Mouse (Mus musculus) liver, adult 2 months (tissue): ENCODE results near the gene Spats1. TPM values are rescaled to one million over a fixed set of nuclear protein-coding genes. Genes with fewer than 3 reads are reported as not detected.

Experiments used
- DNase-seq: peaks from one replicate; pipeline ENCODE4 v3.0.0-alpha.2; 2011; ENCODE audit warnings: low read depth, low spot score; ENCODE audit errors: extremely low read depth
- H3K27ac ChIP-seq: fragments of 200-500 bp; replicated peaks from 2 replicates; pipeline ENCODE4 v1.5.1; 2012; ENCODE audit warnings: low read depth, mild to moderate bottlenecking, control low read depth, inconsistent platforms, low read length; ENCODE audit not compliant: insufficient read depth
- H3K27me3 ChIP-seq: fragments of 200-500 bp; 2 replicates; pipeline ENCODE4 v1.6.1; 2012; ENCODE audit warnings: mild to moderate bottlenecking, moderate library complexity, low read length, inconsistent platforms; ENCODE audit not compliant: control insufficient read depth, insufficient read depth
- H3K36me3 ChIP-seq: fragments of 200-500 bp; 2 replicates; pipeline ENCODE4 v1.6.1; 2012; ENCODE audit warnings: low read length, inconsistent platforms; ENCODE audit not compliant: control insufficient read depth, insufficient read depth
- H3K4me1 ChIP-seq: fragments of 200-500 bp; 2 replicates; pipeline ENCODE4 v1.6.1; 2011; ENCODE audit warnings: low read length; ENCODE audit not compliant: control insufficient read depth, insufficient read depth
- H3K4me3 ChIP-seq: fragments of 200-500 bp; 2 replicates; pipeline ENCODE4 v1.5.1; 2011; ENCODE audit warnings: low read depth, mild to moderate bottlenecking, control low read depth, low read length, moderate library complexity; ENCODE audit not compliant: insufficient read depth
- H3K79me2 ChIP-seq: fragments of 200-500 bp; 2 replicates; pipeline ENCODE4 v1.6.1; 2012; ENCODE audit warnings: inconsistent platforms, mild to moderate bottlenecking, low read length, moderate library complexity; ENCODE audit not compliant: control insufficient read depth, insufficient read depth
- H3K9ac ChIP-seq: fragments of 200-500 bp; 2 replicates; pipeline ENCODE4 v1.6.1; 2012; ENCODE audit warnings: low read depth, mild to moderate bottlenecking, control low read depth, inconsistent platforms, low read length
- CTCF ChIP-seq: fragments of 200-500 bp; IDR thresholded peaks from 2 replicates; pipeline ENCODE4 v1.5.1; 2011; ENCODE audit warnings: low read depth, low read length, control low read depth
- POLR2A ChIP-seq: fragments of 200-500 bp; IDR thresholded peaks from 2 replicates; pipeline ENCODE4 v1.6.1; 2011; ENCODE audit warnings: low read length, control low read depth; ENCODE audit not compliant: insufficient read depth; ENCODE audit errors: extremely low read depth
- WGBS: fragments of 180-500 bp; shearing (Covaris S2); methylation state at CpG from one replicate; pipeline ENCODE4 v1.1.7; 2018; 5-methylcytosine and 5-hydroxymethylcytosine counted together
- polyA plus RNA-seq: library from polyadenylated mRNA; depleted of rRNA; stranded (reverse); fragments of >200 nt; gene quantifications from 2 replicates; pipeline ENCODE4 v1.2.3, GENCODE M21; 2012; rRNA removed
- total RNA-seq: library from RNA; depleted of rRNA; stranded (reverse); fragments of >200 nt; gene quantifications from 2 replicates; pipeline ENCODE4 v1.2.3, GENCODE M21; 2014; rRNA removed

Gene Spats1
- total and polyA plus RNA-seq, 2 experiments = not detected

DNA sequence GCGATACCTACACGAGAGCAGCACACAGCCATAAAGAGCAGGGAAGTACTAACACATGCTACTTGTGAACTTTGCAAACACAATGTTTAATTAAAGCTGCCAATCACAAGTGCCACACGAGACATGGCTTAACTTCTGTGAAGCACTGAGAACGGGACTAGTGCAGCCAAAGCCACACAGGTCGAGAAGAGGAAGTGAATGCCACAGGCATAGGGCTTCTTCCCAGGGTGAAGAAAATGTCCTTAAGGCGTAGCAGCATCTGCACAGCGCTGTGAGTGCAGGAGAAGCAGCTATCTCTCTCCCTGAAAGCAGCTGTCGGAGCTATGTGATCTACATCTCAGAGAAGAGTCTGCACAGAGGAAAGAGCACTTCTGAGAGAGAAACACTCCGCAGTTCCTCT, 80.6 kb downstream of the Spats1 start:
- no peak overlapping the region for H3K4me3 ChIP-seq
- no peak overlapping the region for H3K9ac ChIP-seq
- no peaks in the 10 kb centered on the region for H3K4me1 ChIP-seq
- no peaks in the 10 kb centered on the region for H3K27me3 ChIP-seq
- H3K36me3 ChIP-seq = peaks cover 38% of the 10 kb centered on the region
- H3K79me2 ChIP-seq = no peaks in the 10 kb centered on the region; the same call in 1 of the 2 replicates
- no peak overlapping the region for H3K27ac ChIP-seq
- DNase-seq = no peak
- no peak for TF ChIP-seq CTCF
- TF ChIP-seq POLR2A = no peak
- 80% methylated on average over 9 of the region's 9 CpGs for WGBS

DNA sequence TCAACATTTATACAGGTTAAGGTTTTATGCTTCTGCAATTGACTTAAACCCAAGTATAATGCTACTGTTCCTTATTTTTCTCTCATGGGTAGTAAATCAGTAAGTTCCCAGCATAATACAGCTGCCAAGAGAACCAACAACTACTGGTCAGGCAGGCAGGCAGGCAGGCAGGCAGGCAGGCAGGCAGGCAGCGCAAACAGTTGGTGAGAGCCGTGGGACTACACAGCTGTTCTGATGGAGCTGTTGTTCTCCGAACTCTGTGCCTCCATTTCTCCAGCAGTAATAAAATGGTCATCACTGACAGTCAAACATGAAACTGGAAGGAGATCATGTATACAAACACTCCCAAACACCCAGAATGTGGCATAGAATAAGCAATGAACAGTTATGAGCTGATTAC, 81.5 kb downstream of the Spats1 start:
- H3K79me2 ChIP-seq = no peaks in the 10 kb centered on the region; the same call in 1 of the 2 replicates
- H3K27me3 ChIP-seq = no peaks in the 10 kb centered on the region
- TF ChIP-seq POLR2A (no peak), CTCF (no peak)
- H3K4me3 ChIP-seq = no peak overlapping the region
- WGBS = 92% methylated on average over 3 of the region's 3 CpGs
- no peak for DNase-seq
- peaks cover 33% of the 10 kb centered on the region for H3K36me3 ChIP-seq
- no peak overlapping the region for H3K27ac ChIP-seq
- H3K9ac ChIP-seq = no peak overlapping the region
- H3K4me1 ChIP-seq = no peaks in the 10 kb centered on the region

Other genes with a start within 250 kb of the Spats1 start
- 14.8 and 15.5 TPM in 2 replicates for gene Cdc5l, start 41.7 kb downstream of the Spats1 start, total RNA-seq
- 2.6 and 3.5 TPM in 2 replicates for gene Cdc5l, start 41.7 kb downstream of the Spats1 start, polyA plus RNA-seq
- 10.6 and 11.6 TPM in 2 replicates for gene Aars2, start 31.4 kb upstream of the Spats1 start, total RNA-seq
- gene Aars2, start 31.4 kb upstream of the Spats1 start, polyA plus RNA-seq = 18.9 and 21.4 TPM in 2 replicates
- gene Tcte1, start 48.0 kb upstream of the Spats1 start, total RNA-seq = not detected in 2 replicates
- gene Tcte1, start 48.0 kb upstream of the Spats1 start, polyA plus RNA-seq = not detected in 2 replicates
- under 0.01 TPM in 1 of 2 replicates, not detected in the other for gene Tmem151b, start 74.3 kb upstream of the Spats1 start, total RNA-seq
- gene Tmem151b, start 74.3 kb upstream of the Spats1 start, polyA plus RNA-seq = 0.01 TPM in 1 of 2 replicates, not detected in the other
- gene Nfkbie, start 80.3 kb upstream of the Spats1 start, total RNA-seq = 1.6 and 1.9 TPM in 2 replicates
- gene Nfkbie, start 80.3 kb upstream of the Spats1 start, polyA plus RNA-seq = 2.0 and 3.0 TPM in 2 replicates
- gene Slc35b2, start 88.5 kb upstream of the Spats1 start, total RNA-seq = 43.0 and 45.9 TPM in 2 replicates
- 69.7 and 73.0 TPM in 2 replicates for gene Slc35b2, start 88.5 kb upstream of the Spats1 start, polyA plus RNA-seq
- 248 and 362 TPM in 2 replicates for gene Hsp90ab1, start 97.9 kb upstream of the Spats1 start, total RNA-seq
- gene Hsp90ab1, start 97.9 kb upstream of the Spats1 start, polyA plus RNA-seq = 226 and 272 TPM in 2 replicates
- gene Slc29a1, start 124.2 kb upstream of the Spats1 start, total RNA-seq = 220 and 240 TPM in 2 replicates
- 618 and 693 TPM in 2 replicates for gene Slc29a1, start 124.2 kb upstream of the Spats1 start, polyA plus RNA-seq
- not detected in 2 replicates for gene Mymx, start 126.7 kb upstream of the Spats1 start, total RNA-seq
- gene Mymx, start 126.7 kb upstream of the Spats1 start, polyA plus RNA-seq = not detected in 2 replicates
- 0.13 TPM in 1 of 2 replicates, not detected in the other for gene Capn11, start 183.9 kb upstream of the Spats1 start, total RNA-seq
- gene Capn11, start 183.9 kb upstream of the Spats1 start, polyA plus RNA-seq = 0.02 TPM in 1 of 2 replicates, not detected in the other
- gene Mrpl14, start 210.9 kb upstream of the Spats1 start, total RNA-seq = 86.3 and 111 TPM in 2 replicates
- gene Mrpl14, start 210.9 kb upstream of the Spats1 start, polyA plus RNA-seq = 224 and 259 TPM in 2 replicates
- 23.0 and 35.4 TPM in 2 replicates for gene Tmem63b, start 211.5 kb upstream of the Spats1 start, total RNA-seq
- gene Tmem63b, start 211.5 kb upstream of the Spats1 start, polyA plus RNA-seq = 98.6 and 99.2 TPM in 2 replicates